Mouse (Mus musculus) neural tube, embryonic 12.5 days (tissue): ENCODE data around the gene Itga11. TPM values are rescaled to one million over a fixed set of nuclear protein-coding genes. Genes with fewer than 3 reads are reported as not detected.

Source experiments
- ATAC-seq: fragments of 200-750 bp; cut with Nextera tagmentation; 2 replicates; pipeline ENCODE4 v1.8.0; 2017; ENCODE audit warnings: low read depth, mild to moderate bottlenecking, moderate TSS enrichment, moderate library complexity; ENCODE audit not compliant: low FRiP score
- H3K27ac ChIP-seq: fragments of 300-500 bp; sonication (generic); 2 replicates; pipeline ENCODE4 v1.5.1; 2016
- H3K27me3 ChIP-seq: fragments of 300-500 bp; sonication (generic); replicated peaks from 2 replicates; pipeline ENCODE4 v1.6.1; 2016; ENCODE audit warnings: mild to moderate bottlenecking
- H3K36me3 ChIP-seq: fragments of 300-500 bp; sonication (generic); 2 replicates; pipeline ENCODE4 v1.6.1; 2016; ENCODE audit warnings: mild to moderate bottlenecking
- H3K4me1 ChIP-seq: fragments of 300-500 bp; sonication (generic); 2 replicates; pipeline ENCODE4 v1.6.1; 2016
- H3K4me2 ChIP-seq: fragments of 300-500 bp; sonication (generic); replicated peaks from 2 replicates; pipeline ENCODE4 v1.6.1; 2016; ENCODE audit warnings: mild to moderate bottlenecking
- H3K4me3 ChIP-seq: fragments of 300-500 bp; sonication (generic); 2 replicates; pipeline ENCODE4 v1.5.1; 2016
- H3K9ac ChIP-seq: fragments of 300-500 bp; sonication (generic); 2 replicates; pipeline ENCODE4 v1.6.1; 2016; ENCODE audit warnings: mild to moderate bottlenecking
- H3K9me3 ChIP-seq: fragments of 300-500 bp; sonication (generic); 2 replicates; pipeline ENCODE4 v1.6.1; 2016; ENCODE audit warnings: mild to moderate bottlenecking
- WGBS: fragments of 180-500 bp; shearing (Covaris S2); methylation state at CpG from one replicate; pipeline ENCODE4 v1.1.7; 2016; 5-methylcytosine and 5-hydroxymethylcytosine counted together
- polyA plus RNA-seq: library from polyadenylated mRNA; unstranded; fragments of >200 nt; fragmentation: Nextera tagmentation; extraction: Ambion mirVana; gene quantifications from 2 replicates; pipeline ENCODE4 v1.2.1, GENCODE M21; 2016

Gene Itga11
- polyA plus RNA-seq, 1 experiment from 2014 or later: 2.0 TPM

- ATAC-seq: no peak
- H3K9ac ChIP-seq: no peak overlapping the region
- H3K9me3 ChIP-seq: no peaks in the 10 kb centered on the region
- 0 out of 2 replicates have a peak, but pooled peaks cover 3% of the 10 kb centered on the region for H3K4me1 ChIP-seq
- H3K4me3 ChIP-seq: no peak overlapping the region
- no peaks in the 10 kb centered on the region for H3K36me3 ChIP-seq
- no peak overlapping the region for H3K27ac ChIP-seq
- no peak overlapping the region for H3K4me2 ChIP-seq
- 84% methylated on average over 9 of the region's 9 CpGs for WGBS
- H3K27me3 ChIP-seq: no peaks in the 10 kb centered on the region
These were observed 17.6 kb downstream of the Itga11 start for GRCm38 (mm10) chr9:62695210-62695609.

- no peak overlapping the region for H3K4me3 ChIP-seq
- H3K9me3 ChIP-seq: no peaks in the 10 kb centered on the region
- no peak overlapping the region for H3K4me2 ChIP-seq
- H3K27me3 ChIP-seq: no peaks in the 10 kb centered on the region
- no peak overlapping the region for H3K9ac ChIP-seq
- H3K4me1 ChIP-seq: 0 out of 2 replicates have a peak, but pooled peaks cover 2% of the 10 kb centered on the region
- no peak overlapping the region for H3K27ac ChIP-seq
- H3K36me3 ChIP-seq: no peaks in the 10 kb centered on the region
- 88% methylated on average over 4 of the region's 4 CpGs for WGBS
- ATAC-seq: no peak
These were observed 19.2 kb downstream of the Itga11 start for GRCm38 (mm10) chr9:62696799-62697198.

GRCm38 (mm10) chr9:62707267-62707666 lies 29.6 kb downstream of the Itga11 start:
- 82% methylated on average over 4 of the region's 4 CpGs for WGBS
- H3K4me3 ChIP-seq: no peak overlapping the region
- no peak overlapping the region for H3K9ac ChIP-seq
- no peaks in the 10 kb centered on the region for H3K9me3 ChIP-seq
- no peak for ATAC-seq
- H3K27ac ChIP-seq: no peak overlapping the region
- H3K4me1 ChIP-seq: peaks cover 13% of the 10 kb centered on the region; the same call in 1 of the 2 replicates
- H3K27me3 ChIP-seq: no peaks in the 10 kb centered on the region
- no peaks in the 10 kb centered on the region for H3K36me3 ChIP-seq
- no peak overlapping the region for H3K4me2 ChIP-seq

GRCm38 (mm10) chr9:62707870-62708269 lies 30.2 kb downstream of the Itga11 start:
- no peak overlapping the region for H3K27ac ChIP-seq
- peak; percentile 44; the same call in 1 of the 2 replicates for ATAC-seq
- 62% methylated on average over 6 of the region's 6 CpGs for WGBS

GRCm38 (mm10) chr9:62709983-62710382 lies 32.4 kb downstream of the Itga11 start:
- Histone ChIP-seq H3K9ac (no peak overlapping the region), H3K9me3 (0 out of 2 replicates have a peak, but pooled peaks cover 4% of the 10 kb centered on the region), H3K36me3 (no peaks in the 10 kb centered on the region), H3K4me3 (no peak overlapping the region), H3K4me2 (no peak overlapping the region), H3K4me1 (peaks cover 13% of the 10 kb centered on the region; the same call in 1 of the 2 replicates), H3K27ac (no peak overlapping the region), H3K27me3 (no peaks in the 10 kb centered on the region)
- ATAC-seq: no peak
- 92% methylated on average over 5 of the region's 5 CpGs for WGBS

More at GRCm38 (mm10) chr9:62707870-62708269, 30.2 kb downstream of the Itga11 start:
- H3K9me3 ChIP-seq: no peaks in the 10 kb centered on the region
- no peak overlapping the region for H3K9ac ChIP-seq
- no peaks in the 10 kb centered on the region for H3K27me3 ChIP-seq
- H3K4me2 ChIP-seq: no peak overlapping the region
- H3K4me3 ChIP-seq: no peak overlapping the region
- H3K4me1 ChIP-seq: peaks cover 13% of the 10 kb centered on the region; the same call in 1 of the 2 replicates
- no peaks in the 10 kb centered on the region for H3K36me3 ChIP-seq

- Histone ChIP-seq H3K9ac (no peak overlapping the region), H3K36me3 (no peaks in the 10 kb centered on the region), H3K9me3 (0 out of 2 replicates have a peak, but pooled peaks cover 6% of the 10 kb centered on the region), H3K27ac (no peak overlapping the region), H3K27me3 (no peaks in the 10 kb centered on the region), H3K4me3 (no peak overlapping the region), H3K4me2 (no peak overlapping the region), H3K4me1 (peaks cover 10% of the 10 kb centered on the region; the same call in 1 of the 2 replicates)
- 81% methylated on average over 6 of the region's 6 CpGs for WGBS
- ATAC-seq: no peak
These were observed 34.7 kb downstream of the Itga11 start for GRCm38 (mm10) chr9:62712374-62712773.

GRCm38 (mm10) chr9:62713040-62713439 lies 35.4 kb downstream of the Itga11 start:
- Histone ChIP-seq H3K27ac (no peak overlapping the region), H3K4me2 (no peak overlapping the region), H3K9ac (no peak overlapping the region), H3K36me3 (no peaks in the 10 kb centered on the region), H3K9me3 (0 out of 2 replicates have a peak, but pooled peaks cover 6% of the 10 kb centered on the region), H3K4me1 (0 out of 2 replicates have a peak, but pooled peaks cover 3% of the 10 kb centered on the region), H3K4me3 (no peak overlapping the region), H3K27me3 (no peaks in the 10 kb centered on the region)
- no peak for ATAC-seq
- 83% methylated on average over 8 of the region's 8 CpGs for WGBS

GRCm38 (mm10) chr9:62714336-62714735 lies 36.7 kb downstream of the Itga11 start:
- Histone ChIP-seq H3K4me1 (no peaks in the 10 kb centered on the region), H3K4me2 (no peak overlapping the region), H3K9me3 (0 out of 2 replicates have a peak, but pooled peaks cover 6% of the 10 kb centered on the region), H3K27me3 (no peaks in the 10 kb centered on the region), H3K36me3 (no peaks in the 10 kb centered on the region), H3K9ac (no peak overlapping the region), H3K27ac (no peak overlapping the region), H3K4me3 (no peak overlapping the region)
- no peak for ATAC-seq
- WGBS: 46% methylated on average over 3 of the region's 3 CpGs

- Histone ChIP-seq H3K27ac (no peak overlapping the region), H3K27me3 (no peaks in the 10 kb centered on the region), H3K4me3 (no peak overlapping the region), H3K36me3 (no peaks in the 10 kb centered on the region), H3K4me1 (peaks cover 4% of the 10 kb centered on the region; the same call in 1 of the 2 replicates), H3K4me2 (no peak overlapping the region), H3K9me3 (0 out of 2 replicates have a peak, but pooled peaks cover 6% of the 10 kb centered on the region), H3K9ac (no peak overlapping the region)
- 55% methylated on average over 8 of the region's 8 CpGs for WGBS
- no peak for ATAC-seq
These were observed 40.4 kb downstream of the Itga11 start for GRCm38 (mm10) chr9:62717982-62718381.

- H3K4me3 ChIP-seq: no peak overlapping the region
- H3K9ac ChIP-seq: no peak overlapping the region
- H3K36me3 ChIP-seq: no peaks in the 10 kb centered on the region
- WGBS: 81% methylated on average over 2 of the region's 2 CpGs
- H3K9me3 ChIP-seq: no peaks in the 10 kb centered on the region
- no peak overlapping the region for H3K4me2 ChIP-seq
- no peaks in the 10 kb centered on the region for H3K27me3 ChIP-seq
- H3K4me1 ChIP-seq: peaks cover 4% of the 10 kb centered on the region; the same call in 1 of the 2 replicates
- no peak for ATAC-seq
- no peak overlapping the region for H3K27ac ChIP-seq
These were observed 44.2 kb downstream of the Itga11 start for GRCm38 (mm10) chr9:62721791-62722190.

- Histone ChIP-seq H3K4me1 (peaks cover 4% of the 10 kb centered on the region; the same call in 1 of the 2 replicates), H3K27ac (no peak overlapping the region), H3K36me3 (no peaks in the 10 kb centered on the region), H3K9ac (no peak overlapping the region), H3K27me3 (no peaks in the 10 kb centered on the region), H3K9me3 (no peaks in the 10 kb centered on the region), H3K4me2 (no peak overlapping the region), H3K4me3 (no peak overlapping the region)
- 70% methylated on average over 6 of the region's 6 CpGs for WGBS
- no peak for ATAC-seq
These were observed 45.1 kb downstream of the Itga11 start for GRCm38 (mm10) chr9:62722716-62723115.

GRCm38 (mm10) chr9:62724175-62724574 lies 46.5 kb downstream of the Itga11 start:
- no peak overlapping the region for H3K27ac ChIP-seq
- peaks cover 4% of the 10 kb centered on the region; the same call in 1 of the 2 replicates for H3K4me1 ChIP-seq
- no peak for ATAC-seq
- no peak overlapping the region for H3K9ac ChIP-seq
- H3K27me3 ChIP-seq: no peaks in the 10 kb centered on the region
- H3K36me3 ChIP-seq: no peaks in the 10 kb centered on the region
- no peak overlapping the region for H3K4me3 ChIP-seq
- 83% methylated on average over 9 of the region's 9 CpGs for WGBS
- no peak overlapping the region for H3K4me2 ChIP-seq
- no peaks in the 10 kb centered on the region for H3K9me3 ChIP-seq

GRCm38 (mm10) chr9:62725247-62725646 lies 47.6 kb downstream of the Itga11 start:
- no peaks in the 10 kb centered on the region for H3K36me3 ChIP-seq
- WGBS: 15% methylated on average over 5 of the region's 5 CpGs
- no peak for ATAC-seq

More at GRCm38 (mm10) chr9:62725247-62725646, 47.6 kb downstream of the Itga11 start:
- Histone ChIP-seq H3K4me3 (no peak overlapping the region), H3K4me1 (peaks cover 4% of the 10 kb centered on the region; the same call in 1 of the 2 replicates), H3K27ac (no peak overlapping the region), H3K9me3 (no peaks in the 10 kb centered on the region), H3K27me3 (no peaks in the 10 kb centered on the region), H3K9ac (no peak overlapping the region), H3K4me2 (no peak overlapping the region)
